Mouse (Mus musculus): ENCODE results near the gene Tmod4.
A peak's percentile ranks its signal among the peaks of the same experiment; 100 is the strongest.

The Tmod4 gene

GRCm38 (mm10) chr3:95174011-95174592 lies 49.8 kb downstream of the Tmod4 start:
- DNase-seq = peak; percentile 87

DNA sequence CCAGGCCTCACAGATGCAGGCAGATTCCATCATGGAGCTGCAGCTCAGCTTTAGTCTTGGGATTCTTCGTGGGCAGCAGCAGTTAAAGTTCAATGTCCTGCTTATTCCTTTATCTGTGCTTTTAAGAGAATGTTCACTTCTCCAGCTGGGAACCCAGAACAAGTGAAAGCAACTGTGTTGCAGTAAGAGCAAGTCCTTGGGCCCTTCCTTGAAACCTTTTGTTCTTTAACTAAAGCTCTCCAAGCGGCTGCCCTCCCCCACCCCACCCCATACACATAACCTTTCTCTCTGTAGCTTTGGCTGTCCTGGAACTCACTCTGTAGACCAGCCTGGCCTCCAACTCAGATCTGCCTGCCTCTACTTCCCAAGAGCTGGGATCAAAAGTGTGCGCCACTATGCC lies 52.2 kb downstream of the Tmod4 start:
- no peak for DNase-seq

DNA sequence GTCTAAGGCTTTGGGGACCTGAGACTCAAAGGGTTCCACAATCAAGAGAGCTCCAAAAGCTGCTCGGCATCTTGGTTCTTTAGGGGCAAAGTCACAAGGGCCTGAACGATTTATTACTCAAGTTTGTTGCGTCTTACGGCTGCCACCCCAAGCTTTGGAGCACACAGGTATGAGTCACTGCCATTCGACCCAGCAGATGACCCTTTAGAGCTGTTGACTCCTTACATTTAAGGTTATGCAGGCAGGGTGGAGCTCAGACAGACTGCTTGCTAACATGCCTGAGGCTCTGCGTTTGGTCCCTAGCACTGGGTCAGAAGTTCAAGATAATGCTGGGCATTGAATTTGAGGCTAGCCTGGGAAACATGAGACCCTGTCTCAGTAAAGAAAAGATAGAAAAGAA lies 53.3 kb downstream of the Tmod4 start:
- DNase-seq = no peak
